Mouse (Mus musculus) subcutaneous adipose tissue, adult 2 months (tissue): ENCODE measurements around the gene Nup153. TPM values are rescaled to one million over a fixed set of nuclear protein-coding genes. Genes with fewer than 3 reads are reported as not detected.

Experiments used
- polyA plus RNA-seq: library from polyadenylated mRNA; depleted of rRNA; stranded (reverse); fragments of >200 nt; gene quantifications from 2 replicates; pipeline ENCODE4 v1.2.3, GENCODE M21; 2012; ENCODE audit warnings: low replicate concordance; rRNA removed

The Nup153 gene
- 45.1 and 97.1 TPM in 2 replicates for polyA plus RNA-seq

GRCm38 (mm10) chr13:46727837-46728268 lies at the start of gene Nup153:
Nup153 (minus strand) TSS chr13:46727940.

DNA sequence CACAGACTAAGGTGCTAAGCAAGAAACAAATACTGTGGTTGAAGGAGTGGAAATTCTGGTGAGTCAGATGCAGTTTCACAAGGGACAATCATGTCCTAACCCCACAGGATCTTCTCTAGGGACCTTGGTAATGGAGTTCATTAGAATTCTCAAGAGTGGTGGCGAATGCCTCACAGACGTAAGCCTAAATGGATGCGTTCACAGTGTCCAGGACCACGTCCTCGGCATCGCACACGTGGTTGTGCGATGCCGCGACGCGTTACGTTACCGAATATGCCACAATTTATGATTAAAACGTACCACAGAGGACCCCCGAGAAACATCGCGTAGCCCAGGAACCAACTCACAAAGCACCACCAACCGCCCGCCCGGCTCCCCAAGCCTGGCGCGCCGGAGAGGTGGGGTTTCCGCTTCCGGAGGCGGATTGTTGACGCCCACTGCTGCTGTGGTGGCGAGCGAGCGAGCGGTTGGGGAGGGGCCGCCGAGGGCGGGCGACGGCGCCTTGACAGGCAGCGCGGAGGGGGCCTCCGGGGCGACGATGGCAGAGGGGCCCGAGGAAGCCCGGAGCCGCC lies 58.6 kb downstream of the Nup153 start, which contains the start of gene Fam8a1:
Gene Fam8a1 (plus strand): TSS at position 475 of the 572 bp plus-strand sequence.

Other genes with a start within 250 kb of the Nup153 start
- gene Cap2, start 226.1 kb downstream of the Nup153 start, polyA plus RNA-seq: 4.5 and 53.2 TPM in 2 replicates
- 21.9 and 25.6 TPM in 2 replicates for gene Fam8a1, start 58.4 kb downstream of the Nup153 start, polyA plus RNA-seq
- 31.3 and 32.9 TPM in 2 replicates for gene Kif13a, start 201.9 kb upstream of the Nup153 start, polyA plus RNA-seq